ENCODE assay signal across 8 mouse cellular contexts in the genomic region with DNA sequence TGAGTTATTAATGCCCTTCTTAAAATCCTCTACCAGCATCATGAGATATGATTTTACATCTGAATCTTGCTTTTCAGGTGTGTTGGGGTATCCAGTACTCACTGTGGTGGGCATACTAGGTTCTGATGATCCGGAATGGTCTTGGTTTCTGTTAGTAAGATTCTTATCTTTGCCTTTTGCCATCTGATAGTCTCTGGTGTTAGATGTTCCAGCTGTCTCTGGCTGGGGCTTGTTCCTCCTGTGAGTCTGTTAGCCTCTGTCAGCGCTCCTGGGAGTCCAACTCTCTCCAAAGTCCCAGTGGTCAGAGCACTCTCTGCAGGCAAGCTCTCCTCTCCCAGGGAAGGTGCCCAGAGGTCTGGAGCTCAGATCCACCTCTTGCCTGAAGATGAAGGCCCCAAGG.
A peak's percentile ranks its signal among the peaks of the same experiment; 100 is the strongest.
DNase-seq lines count a peak whose midpoint lies in the region; ATAC-seq and TF ChIP-seq lines count a peak whose summit lies in the region.
"Not testable (repeated sequence)": the region's sequence is repeated elsewhere in the genome, so short reads cannot be mapped to it uniquely, and the experiment has no call there.

No protein-coding gene starts in this region.

- not testable (repeated sequence) for H3K4me2 ChIP-seq in midbrain, embryonic 11.5 days

- not testable (repeated sequence) for H3K27ac ChIP-seq in left cerebral cortex, adult 2 months; midbrain, embryonic 11.5 days (ENCODE audit: low read depth, low read length)

- 63% methylated on average over 2 of the region's 2 CpGs for WGBS in midbrain, embryonic 11.5 days

- H3K4me1 ChIP-seq in midbrain, embryonic 11.5 days (ENCODE audit: control insufficient read depth, insufficient read depth, low read length), result not testable (repeated sequence)

- H3K9me3 ChIP-seq in midbrain, embryonic 11.5 days (ENCODE audit: control insufficient read depth, low read length), result not testable (repeated sequence)

- not testable (repeated sequence) for TF ChIP-seq CTCF in left cerebral cortex, adult 2 months (IDR thresholded peaks at IDR 0.05)

- not testable (repeated sequence) for ATAC-seq in midbrain, embryonic 11.5 days (ENCODE audit: low FRiP score)

- intact Hi-C loops in left cerebral cortex, adult 2 months (cut with DNase I), result not testable (repeated sequence)

- H3K36me3 ChIP-seq in midbrain, embryonic 11.5 days (ENCODE audit: control insufficient read depth, insufficient read depth, low read length), result not testable (repeated sequence)

- peak; percentile 15 for DNase-seq in adrenal gland, postnatal 10 days
- peak; percentile 29 to 37 for DNase-seq in cerebellum, postnatal 4 days (ENCODE audit: low spot score in 2 of 2)
- DNase-seq in heart, adult 18-20 months, result peak; percentile 24 to 25
- peak; percentile 15 to 23 for DNase-seq in kidney, adult 8-10 months
- peak; percentile 20 to 30 for DNase-seq in left cerebral cortex, adult 2 months (ENCODE audit: extremely low spot score in 1 of 2, low spot score in 2 of 2)
- DNase-seq in midbrain, embryonic 11.5 days (ENCODE audit: low spot score, missing footprints), result peak; percentile 59
- DNase-seq in spleen, postnatal 36 days (ENCODE audit: low spot score in 2 of 2), result peak; percentile 29 to 35
- peak; percentile 48 for DNase-seq in urinary bladder, adult 2 months (ENCODE audit: low spot score)

- H3K27me3 ChIP-seq in midbrain, embryonic 11.5 days (ENCODE audit: control insufficient read depth, insufficient read depth, low read length), result not testable (repeated sequence)

- not testable (repeated sequence) for H3K9ac ChIP-seq in midbrain, embryonic 11.5 days (ENCODE audit: low read length)

- H3K4me3 ChIP-seq in left cerebral cortex, adult 2 months; midbrain, embryonic 11.5 days (ENCODE audit: low read depth, low read length): not testable (repeated sequence)
